Mouse (Mus musculus): Measurements from ENCODE around the gene Fat1.
A peak's percentile ranks its signal among the peaks of the same experiment; 100 is the strongest.

DNA sequence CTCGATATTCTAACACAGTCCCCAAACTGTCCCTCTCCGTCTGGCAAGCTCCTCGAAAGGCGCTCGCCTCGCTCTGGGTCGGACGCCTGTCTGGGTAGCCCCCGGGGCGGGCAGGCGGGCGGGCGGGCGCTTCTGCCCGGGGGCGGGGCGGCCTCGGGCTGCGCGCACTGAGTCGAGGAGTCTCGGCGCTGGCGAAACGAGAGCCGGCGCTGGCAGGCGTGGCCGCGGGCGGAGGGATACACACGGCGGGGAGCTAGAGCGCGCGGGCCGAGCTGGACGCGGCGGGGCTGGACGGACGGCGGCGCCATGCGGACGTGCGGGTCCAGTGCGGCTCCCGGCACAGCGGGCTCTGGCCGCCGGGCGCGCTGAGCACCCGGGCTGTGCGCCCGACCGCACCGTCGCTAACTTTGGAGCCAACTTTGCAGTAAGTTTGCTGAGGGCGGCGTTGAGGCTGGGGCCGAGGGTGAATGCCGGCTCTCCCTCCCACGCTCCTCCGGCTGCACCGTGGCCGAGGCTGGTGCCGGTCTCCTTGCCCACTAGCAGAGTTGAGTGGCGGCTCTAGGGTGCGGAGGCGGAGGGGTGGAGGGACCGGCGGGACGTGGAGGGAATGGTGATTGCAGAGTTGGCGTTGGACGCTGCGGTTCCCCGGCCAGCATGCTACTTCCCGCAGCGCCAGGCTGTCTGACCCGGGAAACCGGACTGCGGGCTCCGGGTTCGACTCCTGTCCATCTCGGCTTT, 2.8 kb downstream of the Fat1 start:
- TF ChIP-seq CTCF (IDR thresholded peaks at IDR 0.05; ENCODE audit: low read depth, low read length) (peak; percentile 22; the same call in 1 of the 2 replicates), POLR2A (IDR thresholded peaks at IDR 0.05; ENCODE audit: extremely low read depth, insufficient read depth, low read length) (0 out of 2 replicates have a peak, but pooled peaks have one; percentile 26)

All from liver, adult 2 months (tissue).